Mouse (Mus musculus) yolk sac, embryonic 10.5 days (tissue): Measurements from ENCODE around the gene Dmbt1.
"Not testable (repeated sequence)": the region's sequence is repeated elsewhere in the genome, so short reads cannot be mapped to it uniquely, and the experiment has no call there.

Experiments used
- DNase-seq: peaks from one replicate; pipeline ENCODE4 v3.0.0-alpha.2; 2017; ENCODE audit warnings: low spot score

The Dmbt1 gene

DNA sequence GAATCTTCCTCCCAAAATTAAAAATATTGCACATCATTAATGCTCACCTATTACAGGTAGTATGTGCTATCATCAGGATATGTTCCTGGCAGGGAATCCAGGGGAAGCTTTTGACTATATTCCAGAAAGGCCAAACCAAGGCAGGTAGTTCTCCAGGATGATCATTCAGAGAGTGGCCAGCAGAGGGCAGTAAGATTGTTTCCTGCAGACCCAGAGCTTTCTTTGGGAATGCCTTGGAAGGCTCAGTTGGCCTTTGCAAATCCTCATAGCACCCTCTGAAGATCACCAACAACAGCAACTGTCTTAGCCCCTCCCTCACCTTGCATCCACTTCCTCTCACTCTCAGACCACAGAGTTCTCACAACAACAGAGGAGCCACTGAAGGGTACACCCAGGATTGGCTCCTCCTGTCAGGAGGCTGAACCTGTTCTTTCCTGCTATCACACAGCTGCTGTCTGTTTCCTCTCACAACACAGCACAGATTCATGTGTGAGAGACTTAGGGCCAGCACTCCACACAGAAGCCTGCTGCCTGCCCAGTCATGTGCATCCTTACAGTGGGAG, 23.0 kb downstream of the Dmbt1 start:
- DNase-seq: no peak

GRCm38 (mm10) chr7:131057918-131058317, 26.1 kb downstream of the Dmbt1 start:
- DNase-seq: not testable (repeated sequence)

DNA sequence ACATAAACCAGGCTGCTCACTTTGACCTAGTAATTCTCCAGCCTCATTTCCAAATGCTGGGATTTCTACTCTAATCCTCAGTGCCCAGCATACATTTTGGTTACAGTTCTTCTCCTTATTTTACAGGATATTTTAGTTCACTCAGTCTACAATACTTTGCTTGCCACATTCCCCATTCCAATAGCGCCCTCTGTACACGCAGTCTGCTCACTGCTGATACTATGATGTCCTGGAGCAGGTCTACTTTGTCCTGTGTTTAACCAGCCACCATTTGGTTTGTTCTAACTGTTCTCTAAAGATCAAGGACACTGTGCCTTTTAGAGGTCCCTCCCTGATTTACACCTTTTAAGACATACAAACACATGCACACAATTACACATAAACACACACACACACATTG, 28.0 kb downstream of the Dmbt1 start:
- DNase-seq: not testable (repeated sequence)

DNA sequence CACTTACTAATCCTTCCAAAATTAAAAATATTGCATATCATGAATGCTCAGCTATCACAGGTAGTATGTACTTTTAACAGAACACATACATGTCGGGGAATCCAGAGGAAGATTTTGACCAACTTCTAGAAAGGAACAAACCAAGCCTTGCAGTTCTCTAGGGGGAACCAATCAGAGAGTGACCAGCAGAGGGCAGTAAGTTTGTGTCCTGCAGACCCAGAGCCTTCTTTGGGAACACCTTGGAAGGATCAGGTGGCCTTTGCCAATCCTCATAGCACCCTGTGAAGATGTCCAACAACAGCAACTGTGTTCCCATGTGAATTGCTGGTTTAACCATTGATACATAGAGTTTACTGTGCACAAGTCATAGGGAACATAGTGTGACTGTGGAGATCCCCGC, 30.7 kb downstream of the Dmbt1 start:
- DNase-seq: no peak

GRCm38 (mm10) chr7:131068191-131068590, 36.3 kb downstream of the Dmbt1 start:
- not testable (repeated sequence) for DNase-seq

DNA sequence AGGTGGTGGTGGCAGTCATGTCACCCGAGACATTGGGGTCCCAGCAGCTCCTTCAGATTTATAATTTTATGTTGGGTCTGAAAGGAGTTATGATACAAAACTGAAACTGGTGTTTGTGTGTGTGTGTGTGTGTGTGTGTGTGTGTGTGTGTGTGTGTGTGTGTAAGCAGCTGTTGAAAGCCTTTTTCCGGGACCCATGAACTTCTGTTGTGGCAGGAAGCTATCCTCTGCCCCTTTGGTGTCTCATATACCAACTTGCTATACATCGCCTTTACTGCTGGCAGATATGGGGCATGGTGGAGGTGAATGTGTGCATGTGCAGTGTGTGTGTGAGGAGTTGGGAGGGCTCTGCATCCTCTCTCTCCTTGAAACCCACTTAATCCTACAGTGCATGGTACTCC, 41.6 kb downstream of the Dmbt1 start:
- DNase-seq: not testable (repeated sequence)

DNA sequence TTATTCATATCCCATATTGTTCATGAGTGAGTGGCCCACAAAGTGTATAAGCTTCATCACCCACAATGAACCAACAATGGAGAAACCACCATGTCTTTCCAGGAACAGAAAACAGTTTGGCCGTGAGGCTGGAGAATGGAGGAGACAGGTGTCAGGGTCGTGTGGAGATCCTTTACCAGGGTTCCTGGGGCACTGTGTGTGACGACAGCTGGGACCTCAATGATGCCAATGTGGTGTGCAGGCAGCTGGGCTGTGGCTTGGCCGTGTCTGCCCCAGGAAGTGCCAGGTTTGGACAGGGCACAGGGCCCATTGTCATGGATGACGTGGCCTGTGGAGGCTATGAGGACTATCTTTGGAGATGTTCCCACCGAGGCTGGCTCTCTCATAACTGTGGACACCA, 42.2 kb downstream of the Dmbt1 start:
- DNase-seq: not testable (repeated sequence)

DNA sequence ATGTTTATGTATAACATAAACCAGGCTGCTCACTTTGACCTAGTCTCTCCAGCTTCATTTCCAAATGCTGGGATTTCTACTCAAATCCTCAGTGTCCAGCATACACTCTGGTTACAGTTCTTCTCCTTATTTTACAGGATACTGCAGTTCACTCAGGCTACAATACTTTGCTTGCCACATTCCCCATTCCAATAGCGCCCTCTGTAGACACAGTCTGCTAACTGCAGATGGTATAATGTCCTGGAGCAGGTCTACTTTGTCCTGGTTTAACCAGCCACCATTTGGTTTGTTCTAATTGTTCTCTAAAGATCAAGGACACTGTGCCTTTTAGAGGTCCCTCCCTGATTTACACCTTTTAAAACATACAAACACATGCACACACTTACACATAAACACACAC, 44.1 kb downstream of the Dmbt1 start:
- DNase-seq: peak; percentile 3

GRCm38 (mm10) chr7:131082403-131082802, 50.5 kb downstream of the Dmbt1 start:
- not testable (repeated sequence) for DNase-seq

- DNase-seq: peak; percentile 14
Measured at GRCm38 (mm10) chr7:131112486-131112885, 80.6 kb downstream of the Dmbt1 start.

- DNase-seq: peak; percentile 4
Measured at GRCm38 (mm10) chr7:131113676-131114075, 81.8 kb downstream of the Dmbt1 start.

DNA sequence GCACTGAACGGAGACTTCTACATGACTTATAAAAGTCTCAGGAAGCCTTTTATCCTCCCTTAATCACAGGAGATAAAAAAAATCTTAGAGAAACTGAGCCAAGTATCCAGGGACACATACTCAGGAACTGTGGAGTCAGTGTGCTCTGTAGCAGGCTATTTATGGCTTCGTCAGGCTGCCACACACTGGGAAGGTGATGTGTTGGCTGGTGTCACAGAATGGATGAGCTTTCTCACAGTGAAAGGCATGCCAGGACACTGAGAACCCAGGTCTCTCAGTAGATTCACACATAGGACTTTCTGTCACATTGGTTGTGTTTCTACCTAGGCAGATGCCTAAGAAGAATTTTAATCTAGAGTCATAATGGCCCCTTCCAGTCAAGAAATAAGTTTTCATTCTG, 82.6 kb downstream of the Dmbt1 start:
- DNase-seq: no peak

GRCm38 (mm10) chr7:131122210-131122807, 90.5 kb downstream of the Dmbt1 start:
- no peak for DNase-seq

GRCm38 (mm10) chr7:131130021-131130420, 98.2 kb downstream of the Dmbt1 start:
- no peak for DNase-seq

DNA sequence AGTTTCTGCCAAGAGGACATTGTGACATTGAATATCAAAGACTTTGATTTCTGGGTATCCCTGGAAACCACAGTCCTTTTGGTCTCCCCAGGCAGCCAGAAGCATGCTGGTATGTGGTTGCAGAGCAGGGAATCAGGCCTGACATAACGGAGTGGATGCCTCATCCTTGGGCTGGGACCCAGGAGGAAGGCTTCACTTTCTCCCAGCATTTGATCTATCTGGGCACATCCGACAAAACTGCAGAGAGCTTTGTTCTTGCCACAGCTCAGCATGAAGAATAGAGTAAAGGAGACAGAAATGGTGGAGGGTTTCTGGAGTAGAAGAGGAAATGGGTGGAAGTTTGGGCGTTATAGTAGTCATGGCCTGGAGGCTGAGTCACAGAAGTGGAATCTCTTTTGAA, 101.3 kb downstream of the Dmbt1 start:
- no peak for DNase-seq

- DNase-seq: no peak
Measured at GRCm38 (mm10) chr7:131146214-131146613, 114.4 kb downstream of the Dmbt1 start, which contains the start of gene 4933402N03Rik. Gene 4933402N03Rik, minus strand, starts transcription at chr7:131146314.

DNA sequence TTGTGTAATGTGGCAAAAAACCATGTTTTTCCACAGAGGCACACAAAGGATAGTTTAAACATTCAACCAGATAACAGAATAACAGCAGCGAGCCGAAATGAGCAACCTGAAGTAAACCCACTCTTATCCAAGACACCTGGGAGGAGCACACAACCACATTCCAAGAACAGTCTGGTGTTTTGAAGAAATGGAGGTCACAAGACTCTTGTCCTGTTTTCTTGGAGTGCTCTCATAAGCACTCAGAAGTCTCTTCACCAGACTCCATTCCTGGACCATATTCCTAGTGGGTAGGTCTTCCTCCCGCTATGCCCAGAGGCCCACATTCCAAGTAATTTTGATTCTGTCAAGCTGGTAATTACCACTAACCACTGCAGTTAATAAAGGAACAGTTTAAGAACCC, 118.3 kb downstream of the Dmbt1 start:
- no peak for DNase-seq

DNA sequence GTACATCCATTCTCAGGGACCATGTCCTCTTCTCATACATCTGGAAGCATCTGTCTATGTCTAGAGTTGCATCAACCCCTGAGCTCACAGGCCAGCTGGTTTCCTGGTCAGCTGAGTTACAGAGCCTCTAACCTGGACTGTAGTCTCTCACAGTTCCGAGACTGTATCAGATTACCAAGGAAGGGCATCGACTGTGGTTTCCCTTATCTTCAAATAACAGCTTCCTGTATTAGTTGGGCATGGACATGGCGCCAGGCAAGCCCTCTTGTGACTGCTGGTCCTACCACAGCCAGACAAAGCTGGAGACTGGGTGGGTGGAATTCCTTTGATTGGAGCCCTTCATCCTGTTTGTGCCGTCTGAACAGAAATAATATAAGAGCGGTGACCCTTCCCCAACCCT, 121.2 kb downstream of the Dmbt1 start:
- DNase-seq: no peak

DNA sequence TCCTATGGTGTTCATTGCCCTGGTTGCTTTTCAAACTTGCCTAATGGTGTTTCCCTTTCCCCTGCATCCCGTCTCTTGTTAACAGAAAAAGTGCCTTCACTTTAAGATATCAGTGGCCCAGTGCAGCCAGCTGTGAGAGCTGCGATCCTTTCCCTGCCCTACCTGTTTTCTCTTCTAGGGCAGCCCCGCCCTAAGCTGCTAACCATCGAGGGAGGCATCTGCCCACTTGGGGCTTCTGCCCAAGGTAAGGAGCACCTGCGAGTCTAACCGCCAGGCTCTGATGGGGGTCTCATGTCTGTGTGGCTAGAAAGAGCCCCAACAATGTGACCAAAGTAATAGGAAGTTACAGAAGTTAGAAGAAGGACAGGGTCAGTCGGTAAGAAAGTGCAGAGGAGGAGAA, 130.4 kb downstream of the Dmbt1 start:
- no peak for DNase-seq

GRCm38 (mm10) chr7:131167771-131168170, 135.9 kb downstream of the Dmbt1 start:
- no peak for DNase-seq

DNA sequence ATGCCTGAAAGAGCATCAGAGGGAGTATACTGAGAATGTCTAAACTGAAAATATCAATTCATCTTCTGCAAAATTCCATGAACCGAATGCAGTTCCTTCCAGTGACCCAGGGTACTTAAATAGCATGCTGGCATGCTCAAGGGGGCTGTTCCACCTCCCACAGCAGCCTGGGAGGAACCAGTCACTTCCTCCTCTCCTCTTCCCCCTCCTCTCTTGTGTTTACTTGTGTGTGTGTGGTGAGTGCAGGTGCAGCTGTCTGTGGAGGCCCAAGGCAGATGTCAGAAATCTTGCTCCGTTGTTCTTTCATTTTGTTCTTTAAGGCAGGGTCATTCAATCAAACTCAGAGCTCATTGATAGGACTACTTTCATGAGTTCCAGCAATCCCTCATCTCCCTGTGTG, 137.2 kb downstream of the Dmbt1 start:
- no peak for DNase-seq
